Mouse (Mus musculus) small intestine, adult 2 months (tissue): ENCODE data around the gene Med13l.

ENCODE experiments used
- CTCF ChIP-seq: fragments of 200-500 bp; IDR thresholded peaks from 2 replicates; pipeline ENCODE4 v1.5.1; 2012; ENCODE audit warnings: low read depth, mild to moderate bottlenecking, control low read depth, inconsistent platforms, low read length, moderate library complexity, mixed read lengths; ENCODE audit not compliant: insufficient replicate concordance, insufficient read length; ENCODE audit errors: extremely low read depth
- POLR2A ChIP-seq: fragments of 200-500 bp; IDR thresholded peaks from 2 replicates; pipeline ENCODE4 v1.6.1; 2012; ENCODE audit warnings: low read depth, mild to moderate bottlenecking, control low read depth, inconsistent platforms, low read length, moderate library complexity

GRCm38 (mm10) chr5:118644511-118644910, 84.0 kb downstream of the Med13l start:
- TF ChIP-seq POLR2A (no peak), CTCF (no peak)
